Mouse (Mus musculus) spleen, adult 2 months (tissue): Measurements from ENCODE around the gene Eefsec. TPM values are rescaled to one million over a fixed set of nuclear protein-coding genes. Genes with fewer than 3 reads are reported as not detected.
A peak's percentile ranks its signal among the peaks of the same experiment; 100 is the strongest.

Source experiments
- DNase-seq, 2 experiments: peaks; one replicate each; pipeline versions ENCODE4 v3.0.0 to v3.0.0-alpha.2; 2012 to 2021; ENCODE audit warnings: low spot score in 2 of 2, low read depth in 1 of 2
- H3K27ac ChIP-seq: fragments of 200-500 bp; 2 replicates; pipeline ENCODE4 v1.5.1; 2012; ENCODE audit warnings: low read length, inconsistent platforms; ENCODE audit not compliant: insufficient read depth
- H3K27me3 ChIP-seq: fragments of 200-500 bp; 2 replicates; pipeline ENCODE4 v1.6.1; 2012; ENCODE audit warnings: mild to moderate bottlenecking, moderate library complexity, low read length, inconsistent platforms; ENCODE audit not compliant: control insufficient read depth, insufficient read depth
- H3K36me3 ChIP-seq: fragments of 200-500 bp; 2 replicates; pipeline ENCODE4 v1.6.1; 2012; ENCODE audit warnings: mild to moderate bottlenecking, low read length, inconsistent platforms; ENCODE audit not compliant: control insufficient read depth, insufficient read depth
- H3K4me1 ChIP-seq: fragments of 200-500 bp; 2 replicates; pipeline ENCODE4 v1.6.1; 2011; ENCODE audit warnings: inconsistent platforms; ENCODE audit not compliant: control insufficient read depth, insufficient read depth, insufficient read length
- H3K4me3 ChIP-seq: fragments of 200-500 bp; 2 replicates; pipeline ENCODE4 v1.5.1; 2011; ENCODE audit warnings: mild to moderate bottlenecking, inconsistent platforms; ENCODE audit not compliant: insufficient read depth, insufficient read length; ENCODE audit errors: extremely low read depth
- CTCF ChIP-seq: fragments of 200-500 bp; IDR thresholded peaks from 2 replicates; pipeline ENCODE4 v1.5.1; 2011; ENCODE audit warnings: mild to moderate bottlenecking, inconsistent platforms; ENCODE audit not compliant: insufficient read depth, insufficient read length, insufficient replicate concordance; ENCODE audit errors: extremely low read depth
- POLR2A ChIP-seq: fragments of 200-500 bp; IDR thresholded peaks from 2 replicates; pipeline ENCODE4 v1.6.1; 2011; ENCODE audit warnings: low read depth, low read length, inconsistent platforms
- WGBS: fragments of 180-500 bp; shearing (Covaris S2); methylation state at CpG from one replicate; pipeline ENCODE4 v1.1.7; 2018; 5-methylcytosine and 5-hydroxymethylcytosine counted together
- polyA plus RNA-seq: library from polyadenylated mRNA; depleted of rRNA; stranded (reverse); fragments of >200 nt; gene quantifications from 2 replicates; pipeline ENCODE4 v1.2.3, GENCODE M21; 2012

Eefsec gene
- polyA plus RNA-seq, 1 experiment, result 18.1 TPM

DNA sequence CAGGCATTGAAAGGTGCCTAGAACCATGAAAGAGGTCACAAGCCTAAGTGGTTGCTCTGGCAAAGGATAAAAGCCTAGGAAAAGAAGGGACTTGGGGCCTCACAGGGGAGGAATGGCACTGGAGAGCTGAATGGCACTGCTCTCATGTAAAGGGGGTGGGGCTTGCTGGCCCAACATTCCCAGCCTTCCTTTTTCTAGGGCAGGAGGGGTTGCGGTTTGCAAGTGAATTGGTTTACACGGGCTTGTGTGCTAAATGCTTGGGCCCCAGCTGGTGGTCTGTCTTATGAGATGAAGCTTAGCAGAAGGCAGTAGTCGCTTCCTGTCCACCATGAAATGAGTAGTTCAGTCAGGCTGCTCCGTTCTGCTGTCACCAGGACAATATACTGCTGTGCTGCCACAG lies 1.1 kb upstream of the Eefsec start:
- Histone ChIP-seq H3K4me3 (no peak overlapping the region), H3K27ac (no peak overlapping the region), H3K27me3 (no peaks in the 10 kb centered on the region), H3K36me3 (no peaks in the 10 kb centered on the region), H3K4me1 (no peaks in the 10 kb centered on the region)
- WGBS, result 81% methylated on average over 4 of the region's 4 CpGs
- TF ChIP-seq CTCF, result no peak
- no peak for TF ChIP-seq POLR2A
- no peak for DNase-seq

DNA sequence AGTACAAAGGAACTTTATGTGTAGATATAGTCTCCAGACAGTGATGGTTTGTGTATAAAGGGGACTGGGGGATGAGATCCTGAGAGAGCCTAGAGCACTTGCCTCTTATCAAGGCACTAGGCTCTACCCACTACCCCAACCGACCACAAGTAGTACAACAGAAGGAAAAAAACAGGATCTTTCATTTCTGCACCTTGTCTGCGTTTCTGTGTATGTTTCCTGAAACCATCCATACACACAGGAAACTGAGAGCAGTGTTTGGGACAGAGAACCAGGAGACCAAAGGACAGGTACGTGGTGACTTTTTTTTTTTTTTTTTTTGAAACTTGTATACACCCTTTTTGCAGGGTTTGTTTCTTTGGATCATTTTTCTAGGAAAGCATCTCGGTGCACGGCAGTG lies 678 bp downstream of the Eefsec start:
- Histone ChIP-seq H3K27me3 (no peaks in the 10 kb centered on the region), H3K4me3 (peak overlapping the region; percentile 96), H3K4me1 (no peaks in the 10 kb centered on the region), H3K27ac (peak overlapping the region; percentile 50; the same call in 1 of the 2 replicates), H3K36me3 (no peaks in the 10 kb centered on the region)
- 4% methylated on average over 5 of the region's 5 CpGs for WGBS
- DNase-seq, result no peak
- no peak for TF ChIP-seq POLR2A
- no peak for TF ChIP-seq CTCF

DNA sequence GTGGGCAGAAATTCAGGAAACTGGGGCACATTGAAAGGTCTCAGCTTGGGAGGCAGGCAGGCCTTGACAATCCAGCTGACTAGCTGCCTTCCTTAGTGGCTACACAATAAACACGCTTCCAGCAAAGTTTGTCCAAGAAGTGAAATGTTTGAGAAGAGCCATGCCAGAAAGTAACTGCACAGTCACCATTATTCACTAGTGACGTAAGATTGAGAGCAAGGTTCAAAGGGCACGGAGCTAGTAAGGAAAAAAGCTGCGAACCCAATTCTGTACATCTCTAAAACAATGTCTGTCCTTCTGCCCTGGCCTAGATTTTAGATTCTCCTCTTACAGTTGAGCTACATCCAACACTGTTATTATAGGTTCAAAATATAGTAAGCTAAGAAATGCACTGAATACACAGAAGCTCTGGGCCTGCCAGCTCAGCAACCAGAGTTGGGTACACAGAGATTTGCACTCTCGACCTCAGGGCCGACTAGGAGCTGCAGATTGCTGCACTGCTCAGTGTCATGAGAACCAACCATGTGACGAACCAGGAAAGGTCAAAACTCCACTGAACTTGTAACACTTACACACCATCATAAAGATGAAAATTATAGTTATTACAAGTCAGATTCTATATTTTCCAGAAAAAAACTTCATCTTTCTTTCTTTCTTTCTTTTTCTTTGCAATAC lies 2.1 kb downstream of the Eefsec start:
- H3K36me3 ChIP-seq, result no peaks in the 10 kb centered on the region
- H3K27ac ChIP-seq, result no peak overlapping the region
- no peak overlapping the region for H3K4me3 ChIP-seq
- 89% methylated on average over 7 of the region's 7 CpGs for WGBS
- H3K4me1 ChIP-seq, result no peaks in the 10 kb centered on the region
- no peak for DNase-seq
- no peaks in the 10 kb centered on the region for H3K27me3 ChIP-seq
- TF ChIP-seq POLR2A (no peak), CTCF (no peak)

DNA sequence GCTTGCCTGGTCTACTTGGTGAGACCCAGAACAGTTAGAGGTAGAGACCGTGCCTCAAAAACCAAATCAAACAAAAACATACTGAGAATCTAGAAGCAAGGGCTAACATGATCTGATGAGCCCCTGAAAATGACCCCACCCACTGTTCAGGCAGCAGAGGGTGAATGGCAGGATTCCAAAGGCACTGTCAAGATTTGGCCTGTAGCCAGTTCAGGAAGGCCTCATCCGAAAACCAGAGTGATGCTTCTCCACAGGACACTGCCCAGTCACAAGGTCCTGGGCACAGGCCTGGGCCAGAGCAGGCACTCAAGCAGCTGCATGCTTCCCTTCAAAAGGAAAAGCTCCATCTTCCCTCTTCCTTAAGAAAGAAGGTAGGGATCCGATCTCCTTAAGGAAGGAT lies 2.9 kb downstream of the Eefsec start:
- DNase-seq, result no peak
- no peak for TF ChIP-seq CTCF
- TF ChIP-seq POLR2A, result no peak
- no peak overlapping the region for H3K27ac ChIP-seq
- no peak overlapping the region for H3K4me3 ChIP-seq
- no peaks in the 10 kb centered on the region for H3K27me3 ChIP-seq
- WGBS, result 84% methylated on average over 3 of the region's 3 CpGs
- H3K4me1 ChIP-seq, result no peaks in the 10 kb centered on the region
- H3K36me3 ChIP-seq, result no peaks in the 10 kb centered on the region

DNA sequence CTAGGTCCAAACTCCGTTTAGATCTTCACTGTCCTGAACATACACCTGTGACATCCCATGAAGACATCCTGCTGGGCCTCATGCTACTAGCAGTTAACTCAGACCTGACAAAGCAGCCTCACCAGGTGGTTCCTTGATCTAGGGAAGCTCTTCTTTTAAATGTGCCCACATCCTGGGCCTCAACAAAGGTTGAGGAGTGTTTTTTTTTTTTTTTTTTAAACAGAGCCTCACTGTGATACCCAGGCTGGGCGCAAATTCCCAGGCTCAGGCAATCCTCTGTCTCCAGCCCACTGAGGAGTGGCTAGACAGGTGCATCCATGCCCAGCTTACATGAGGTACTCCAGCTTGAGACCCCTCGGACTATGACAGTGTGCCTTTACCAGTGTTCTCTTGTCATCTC lies 3.8 kb downstream of the Eefsec start:
- Histone ChIP-seq H3K27ac (no peak overlapping the region), H3K4me3 (no peak overlapping the region), H3K4me1 (no peaks in the 10 kb centered on the region), H3K36me3 (no peaks in the 10 kb centered on the region), H3K27me3 (no peaks in the 10 kb centered on the region)
- WGBS, result 67% methylated on average over 3 of the region's 3 CpGs
- no peak for TF ChIP-seq CTCF
- TF ChIP-seq POLR2A, result no peak
- no peak for DNase-seq

DNA sequence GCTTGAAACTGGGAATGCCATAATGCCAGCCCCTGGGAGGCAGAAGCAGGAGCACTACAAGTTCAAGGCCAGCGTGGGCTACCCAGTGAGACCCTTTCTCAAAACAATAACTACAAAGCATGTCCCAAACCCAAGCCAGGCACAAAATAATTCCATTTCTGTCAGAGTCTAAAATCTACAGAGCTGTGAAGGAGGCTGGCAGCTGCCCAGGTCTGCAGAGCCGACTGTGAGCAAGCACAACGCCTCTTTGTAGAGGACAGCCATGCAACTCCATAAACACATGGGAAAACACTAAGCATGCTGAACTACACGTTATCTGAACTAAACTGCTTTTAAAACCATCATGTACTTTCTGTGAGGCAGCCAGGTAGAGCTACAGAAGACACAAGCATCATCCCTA lies 7.3 kb downstream of the Eefsec start:
- no peak for DNase-seq
- no peak overlapping the region for H3K27ac ChIP-seq
- no peaks in the 10 kb centered on the region for H3K27me3 ChIP-seq
- H3K36me3 ChIP-seq, result no peaks in the 10 kb centered on the region
- no peak overlapping the region for H3K4me3 ChIP-seq
- 89% methylated on average over 4 of the region's 4 CpGs for WGBS
- TF ChIP-seq CTCF (no peak), POLR2A (no peak)
- no peaks in the 10 kb centered on the region; the same call in 1 of the 2 replicates for H3K4me1 ChIP-seq

DNA sequence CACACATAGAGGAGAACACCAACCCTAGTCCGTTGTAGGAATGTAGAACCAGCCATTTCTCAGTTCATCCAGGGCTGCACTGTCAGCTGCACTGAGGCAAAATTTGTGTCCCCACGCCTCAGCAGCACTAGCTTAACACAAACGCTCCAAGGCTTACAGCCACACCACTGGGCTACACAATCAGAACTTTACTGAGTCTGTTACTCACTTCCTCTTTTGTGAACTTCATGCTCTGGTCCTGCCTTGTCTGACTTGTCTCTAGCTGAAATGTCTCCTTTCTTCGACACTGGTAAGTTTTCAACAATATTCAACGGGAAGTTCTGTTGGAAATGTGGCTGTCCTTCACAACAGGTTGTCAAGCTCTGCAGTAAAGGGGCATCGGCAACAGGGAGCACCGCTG lies 10.7 kb downstream of the Eefsec start:
- H3K4me1 ChIP-seq, result no peaks in the 10 kb centered on the region; the same call in 1 of the 2 replicates
- TF ChIP-seq CTCF (no peak), POLR2A (no peak)
- 51% methylated on average over 7 of the region's 7 CpGs for WGBS
- no peaks in the 10 kb centered on the region for H3K36me3 ChIP-seq
- no peak overlapping the region for H3K27ac ChIP-seq
- no peak overlapping the region for H3K4me3 ChIP-seq
- DNase-seq, result no peak
- H3K27me3 ChIP-seq, result no peaks in the 10 kb centered on the region
